Mouse (Mus musculus): Measurements from ENCODE around the gene Rbm43.
"Not testable (repeated sequence)": the region's sequence is repeated elsewhere in the genome, so short reads cannot be mapped to it uniquely, and the experiment has no call there.

The Rbm43 gene

DNA sequence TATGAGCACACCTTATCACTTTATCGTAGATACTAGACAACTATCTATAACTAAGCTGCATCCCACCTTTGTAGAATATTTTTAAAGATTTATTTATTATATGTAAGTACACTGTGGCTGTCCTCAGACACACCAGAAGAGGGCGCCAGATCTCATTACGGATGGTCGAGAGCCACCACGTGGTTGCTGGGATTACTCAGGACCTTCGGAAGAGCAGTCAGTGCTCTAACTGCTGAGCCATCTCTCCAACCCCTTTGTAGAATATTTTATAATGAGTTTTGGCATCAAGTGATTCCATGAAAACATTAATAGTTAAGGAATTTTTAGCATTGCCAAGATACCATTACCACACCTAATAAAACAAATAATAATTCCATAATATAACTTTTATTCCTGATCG, 20.4 kb downstream of the Rbm43 start:
- DNase-seq (ENCODE audit: low read depth, low spot score) = no peak

- no peak for DNase-seq (ENCODE audit: low read depth, low spot score)
These were observed 22.2 kb downstream of the Rbm43 start for GRCm38 (mm10) chr2:51912740-51913139.

DNA sequence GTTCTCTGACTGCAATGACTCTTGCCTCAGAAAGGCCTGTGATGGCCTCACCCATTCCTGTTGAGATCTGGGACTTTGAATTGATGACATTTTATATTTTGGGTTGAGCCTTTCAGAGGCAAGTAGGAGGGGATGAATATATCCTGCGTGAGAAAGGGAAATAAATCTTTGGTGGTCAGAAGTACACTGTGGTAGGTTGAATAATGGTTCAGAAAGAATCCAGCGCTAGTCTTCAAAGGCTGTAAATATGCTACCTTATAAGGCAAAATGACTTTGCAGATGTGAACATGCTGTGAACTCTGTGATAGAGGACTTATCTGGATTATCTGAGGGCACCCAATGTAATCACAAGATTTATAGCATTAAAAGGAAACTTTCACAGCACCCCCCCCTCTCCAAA, 23.1 kb downstream of the Rbm43 start:
- no peak for DNase-seq (ENCODE audit: low read depth, low spot score)

- DNase-seq (ENCODE audit: low read depth, low spot score) = no peak
These were observed 27.3 kb downstream of the Rbm43 start for GRCm38 (mm10) chr2:51907538-51908110.

DNA sequence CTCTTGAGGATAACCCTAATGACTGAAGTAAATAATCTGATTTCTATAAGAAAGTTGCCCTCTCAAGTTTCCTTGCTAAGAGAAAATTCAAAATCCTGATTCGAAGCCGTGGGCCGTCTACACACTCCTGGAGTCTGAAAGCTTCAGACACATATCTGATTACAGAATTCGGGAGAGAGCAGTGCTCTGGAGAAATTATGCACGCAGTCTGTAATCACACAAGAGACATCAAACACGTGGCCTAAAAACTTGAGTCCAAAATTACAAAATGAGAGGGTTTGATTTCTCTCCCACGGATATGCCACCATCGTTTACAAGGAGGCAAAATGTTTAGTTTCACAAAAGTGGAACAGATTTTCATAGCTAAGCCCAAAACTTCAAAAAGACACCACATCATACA, 29.3 kb downstream of the Rbm43 start:
- no peak for DNase-seq (ENCODE audit: low read depth, low spot score)

DNA sequence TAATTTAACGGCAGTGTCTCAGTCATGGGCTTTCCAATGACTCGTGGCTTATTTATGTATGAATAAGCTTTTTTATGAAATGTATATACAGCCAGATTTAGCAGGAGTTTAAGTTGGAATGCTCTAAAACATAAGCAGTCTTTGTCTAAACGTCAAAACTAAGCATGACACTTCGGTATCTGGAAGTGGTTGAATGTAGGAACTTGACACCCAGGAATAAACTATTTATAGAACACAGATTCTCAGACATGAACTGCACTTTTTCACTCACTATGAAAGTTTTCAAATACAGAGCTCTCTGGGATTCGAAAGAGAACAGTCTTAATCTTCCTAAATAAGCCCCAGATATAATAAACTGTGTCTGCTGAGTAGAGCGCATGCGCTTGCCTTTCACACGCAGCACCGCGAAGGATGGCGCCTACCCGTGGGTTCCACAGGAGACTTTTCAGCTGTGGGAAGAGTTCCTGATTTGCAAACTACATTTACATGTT, 42.5 kb downstream of the Rbm43 start:
- no peak for DNase-seq (ENCODE audit: low read depth, low spot score)

DNA sequence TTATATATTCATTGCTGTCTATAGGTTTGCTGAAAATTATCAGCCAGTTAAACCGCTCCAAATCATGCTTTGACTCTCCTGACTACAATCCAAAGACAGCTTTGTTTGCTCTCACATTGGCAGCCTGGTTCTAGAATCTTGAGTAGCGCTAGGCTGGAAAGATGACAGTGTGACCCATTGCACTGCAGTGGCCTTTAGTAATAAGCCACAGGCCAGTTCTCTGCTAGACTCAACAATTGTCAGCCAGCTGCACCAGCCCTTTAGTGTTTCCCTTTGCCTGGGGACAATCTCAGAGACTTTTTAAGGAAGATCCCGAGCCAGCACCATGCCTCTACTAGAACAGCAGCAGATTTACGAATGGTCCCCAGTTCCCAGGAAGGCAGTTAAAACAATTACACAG, 44.0 kb downstream of the Rbm43 start:
- DNase-seq (ENCODE audit: low read depth, low spot score) = no peak

DNA sequence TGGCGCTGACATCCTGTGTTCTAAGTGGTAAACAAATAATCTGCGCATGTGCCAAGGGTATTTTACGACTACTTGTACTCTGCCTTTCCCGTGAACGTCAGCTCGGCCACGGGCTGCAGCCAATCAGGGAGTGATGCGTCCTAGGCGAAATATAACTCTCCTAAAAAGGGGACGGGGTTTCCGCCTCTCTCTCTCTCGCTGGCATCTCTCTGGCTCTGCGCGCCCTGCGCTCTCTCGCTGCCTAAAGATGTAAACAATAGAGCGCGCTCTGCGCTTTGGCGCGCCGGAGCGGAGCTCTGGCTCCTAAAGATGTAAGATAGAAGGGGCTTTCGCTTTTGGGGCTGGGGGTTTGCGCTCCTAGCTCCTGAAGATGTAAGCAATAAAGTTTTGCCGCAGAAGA, 44.8 kb downstream of the Rbm43 start:
- not testable (repeated sequence) for DNase-seq (ENCODE audit: low read depth, low spot score)

DNA sequence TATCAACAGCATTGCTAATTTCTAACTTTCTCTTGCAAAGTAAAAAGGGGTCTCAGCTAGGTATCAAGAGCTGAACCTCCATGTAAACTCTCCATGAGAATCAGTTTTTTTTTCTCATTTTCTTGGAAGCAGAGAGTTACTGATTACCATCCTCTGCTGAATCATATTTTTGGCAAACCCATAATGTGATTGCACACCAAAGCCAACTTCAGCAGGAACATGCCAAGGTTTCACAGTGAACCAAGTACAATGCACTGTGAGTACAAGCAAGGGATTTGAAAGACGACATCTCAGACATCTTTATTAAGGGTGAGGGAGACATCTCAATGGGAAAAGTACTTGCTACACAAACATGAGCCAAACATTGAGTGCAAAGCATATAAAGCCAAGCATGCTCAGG, 54.8 kb downstream of the Rbm43 start:
- no peak for DNase-seq (ENCODE audit: low read depth, low spot score)

Measured in CD4-positive, CD25-positive, alpha-beta regulatory T cell, adult 2 months (primary cell).